Mouse (Mus musculus) hindbrain, embryonic 15.5 days (tissue): Measurements from ENCODE around the gene Castor2. TPM values are rescaled to one million over a fixed set of nuclear protein-coding genes. Genes with fewer than 3 reads are reported as not detected.

Source experiments
- ATAC-seq: fragments of 200-750 bp; cut with Nextera tagmentation; 2 replicates; pipeline ENCODE4 v1.8.0; 2017; ENCODE audit warnings: low read depth, moderate number of reproducible peaks, moderate TSS enrichment; ENCODE audit not compliant: low FRiP score
- H3K27ac ChIP-seq: fragments of 300-500 bp; sonication (generic); replicated peaks from 2 replicates; pipeline ENCODE4 v1.5.1; 2015; ENCODE audit warnings: mild to moderate bottlenecking, inconsistent platforms
- H3K27me3 ChIP-seq: fragments of 300-500 bp; sonication (generic); 2 replicates; pipeline ENCODE4 v1.6.1; 2015; ENCODE audit warnings: control low read depth, inconsistent platforms
- H3K36me3 ChIP-seq: fragments of 300-500 bp; sonication (generic); 2 replicates; pipeline ENCODE4 v1.6.1; 2015; ENCODE audit warnings: control low read depth, inconsistent platforms
- H3K4me1 ChIP-seq: fragments of 300-500 bp; sonication (generic); replicated peaks from 2 replicates; pipeline ENCODE4 v1.6.1; 2015; ENCODE audit warnings: control low read depth, inconsistent platforms
- H3K4me2 ChIP-seq: fragments of 300-500 bp; sonication (generic); 2 replicates; pipeline ENCODE4 v1.6.1; 2015; ENCODE audit warnings: moderate library complexity, mild to moderate bottlenecking, inconsistent platforms
- H3K4me3 ChIP-seq: fragments of 300-500 bp; sonication (generic); 2 replicates; pipeline ENCODE4 v1.5.1; 2015; ENCODE audit warnings: mild to moderate bottlenecking, inconsistent platforms
- H3K9ac ChIP-seq: fragments of 300-500 bp; sonication (generic); 2 replicates; pipeline ENCODE4 v1.6.1; 2015; ENCODE audit warnings: inconsistent platforms
- H3K9me3 ChIP-seq: fragments of 300-500 bp; sonication (generic); 2 replicates; pipeline ENCODE4 v1.6.1; 2016; ENCODE audit warnings: control low read depth, inconsistent platforms
- WGBS: fragments of 180-500 bp; shearing (Covaris S2); methylation state at CpG from one replicate; pipeline ENCODE4 v1.1.7; 2015; 5-methylcytosine and 5-hydroxymethylcytosine counted together
- polyA plus RNA-seq: library from polyadenylated mRNA; unstranded; fragments of >200 nt; fragmentation: Nextera tagmentation; extraction: Ambion mirVana; gene quantifications from 2 replicates; pipeline ENCODE4 v1.2.1, GENCODE M21; 2015

Gene Castor2
- polyA plus RNA-seq, 1 experiment from 2014 or later: 27.5 TPM

DNA sequence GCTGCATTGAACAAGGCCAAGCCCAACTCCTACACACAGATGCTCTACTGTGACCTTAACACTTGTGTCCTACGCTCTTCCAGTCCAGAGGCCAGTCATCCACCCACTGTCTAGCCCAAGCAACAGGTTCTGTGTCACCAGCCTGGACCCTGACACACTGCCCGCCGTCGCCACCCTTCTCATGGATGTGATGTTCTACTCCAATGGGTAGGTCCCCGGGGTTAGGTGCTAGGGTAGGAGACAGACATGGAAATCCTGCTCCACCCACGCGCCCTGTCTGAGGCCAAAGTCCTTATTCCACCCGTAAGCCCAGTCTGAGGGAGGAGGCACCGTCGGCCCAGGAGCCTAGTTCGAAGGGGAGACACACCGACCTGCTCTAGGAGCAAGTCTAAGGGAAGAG, 36.5 kb downstream of the Castor2 start:
- no peak for ATAC-seq
- H3K4me3 ChIP-seq: no peak overlapping the region

DNA sequence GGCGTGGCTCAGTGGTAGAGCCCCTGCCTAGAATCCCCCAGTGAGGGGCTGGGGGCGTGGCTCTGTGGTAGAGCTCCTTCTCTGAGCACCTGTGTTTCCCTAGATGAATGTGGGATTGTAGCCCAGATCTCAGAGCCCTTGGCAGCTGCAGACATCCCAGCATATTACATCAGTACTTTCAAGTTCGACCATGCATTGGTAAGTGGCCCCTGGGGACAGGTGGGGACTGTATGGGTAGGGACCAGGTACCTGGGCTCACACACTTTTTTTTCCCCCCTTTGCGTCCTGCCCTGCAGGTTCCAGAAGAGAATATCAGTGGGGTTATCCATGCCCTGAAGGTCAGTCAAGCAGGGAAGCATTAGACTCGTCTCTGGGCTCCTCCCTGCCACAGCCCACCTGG, 38.4 kb downstream of the Castor2 start:
- Histone ChIP-seq H3K9ac (no peak overlapping the region), H3K27me3 (no peaks in the 10 kb centered on the region), H3K4me1 (no peaks in the 10 kb centered on the region), H3K4me3 (no peak overlapping the region), H3K36me3 (peaks cover 68% of the 10 kb centered on the region), H3K27ac (no peak overlapping the region), H3K9me3 (no peaks in the 10 kb centered on the region), H3K4me2 (no peak overlapping the region)
- ATAC-seq: no peak
- WGBS: 93% methylated on average over 5 of the region's 5 CpGs

More for the DNA sequence above, 36.5 kb downstream of the Castor2 start:
- Histone ChIP-seq H3K36me3 (peaks cover 55% of the 10 kb centered on the region), H3K4me1 (peaks cover 9% of the 10 kb centered on the region), H3K9ac (no peak overlapping the region), H3K9me3 (no peaks in the 10 kb centered on the region), H3K27me3 (no peaks in the 10 kb centered on the region), H3K27ac (no peak overlapping the region), H3K4me2 (no peak overlapping the region)
- WGBS: 97% methylated on average over 12 of the region's 12 CpGs

- H3K4me2 ChIP-seq: no peak overlapping the region
- no peak overlapping the region for H3K9ac ChIP-seq
- H3K27me3 ChIP-seq: no peaks in the 10 kb centered on the region
- no peaks in the 10 kb centered on the region for H3K4me1 ChIP-seq
- no peak for ATAC-seq
- H3K9me3 ChIP-seq: no peaks in the 10 kb centered on the region
- H3K4me3 ChIP-seq: no peak overlapping the region
- H3K27ac ChIP-seq: no peak overlapping the region
- WGBS: 87% methylated on average over 6 of the region's 6 CpGs
- H3K36me3 ChIP-seq: peaks cover 62% of the 10 kb centered on the region
These were observed 39.9 kb downstream of the Castor2 start for GRCm38 (mm10) chr5:134139429-134139828.

- ATAC-seq: no peak
- Histone ChIP-seq H3K9me3 (no peaks in the 10 kb centered on the region), H3K4me3 (no peak overlapping the region), H3K27ac (no peak overlapping the region), H3K36me3 (peaks cover 52% of the 10 kb centered on the region), H3K27me3 (no peaks in the 10 kb centered on the region), H3K9ac (no peak overlapping the region), H3K4me2 (no peak overlapping the region), H3K4me1 (no peaks in the 10 kb centered on the region)
- WGBS: 79% methylated on average over 7 of the region's 7 CpGs
These were observed 41.7 kb downstream of the Castor2 start for GRCm38 (mm10) chr5:134141236-134141635.

DNA sequence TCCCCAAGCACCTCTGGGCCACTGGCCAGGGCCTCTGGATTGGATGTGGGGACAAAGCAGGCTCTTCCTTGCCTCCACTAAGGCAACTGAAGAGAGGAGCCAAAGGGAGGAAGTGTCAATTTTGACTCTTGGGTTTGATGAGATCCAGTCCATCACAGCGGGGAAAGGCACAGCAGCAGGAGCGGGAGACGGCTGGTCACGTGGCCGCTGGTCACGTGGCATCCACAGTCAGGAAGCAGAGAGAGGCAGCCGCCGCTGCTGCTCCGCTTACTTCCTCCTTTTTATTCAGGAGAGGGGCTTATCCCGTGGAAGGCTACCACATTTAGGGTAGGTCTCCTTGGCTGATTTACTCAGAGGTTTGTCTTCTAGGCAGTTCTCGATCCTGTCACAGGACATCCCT, 42.9 kb downstream of the Castor2 start:
- no peak overlapping the region for H3K4me3 ChIP-seq
- peaks cover 42% of the 10 kb centered on the region for H3K36me3 ChIP-seq
- H3K9ac ChIP-seq: no peak overlapping the region
- H3K27ac ChIP-seq: no peak overlapping the region
- no peaks in the 10 kb centered on the region for H3K4me1 ChIP-seq
- H3K4me2 ChIP-seq: no peak overlapping the region
- no peaks in the 10 kb centered on the region for H3K9me3 ChIP-seq
- no peaks in the 10 kb centered on the region for H3K27me3 ChIP-seq
- WGBS: 86% methylated on average over 11 of the region's 11 CpGs
- ATAC-seq: no peak

GRCm38 (mm10) chr5:134144986-134145385, 45.5 kb downstream of the Castor2 start:
- ATAC-seq: no peak
- WGBS: 94% methylated on average over 8 of the region's 8 CpGs
- Histone ChIP-seq H3K27ac (no peak overlapping the region), H3K9me3 (no peaks in the 10 kb centered on the region), H3K4me1 (no peaks in the 10 kb centered on the region), H3K4me2 (no peak overlapping the region), H3K9ac (no peak overlapping the region), H3K4me3 (no peak overlapping the region), H3K27me3 (no peaks in the 10 kb centered on the region), H3K36me3 (peaks cover 41% of the 10 kb centered on the region)

GRCm38 (mm10) chr5:134147194-134147753, 47.8 kb downstream of the Castor2 start:
- Histone ChIP-seq H3K4me2 (no peak overlapping the region), H3K9ac (no peak overlapping the region), H3K9me3 (no peaks in the 10 kb centered on the region), H3K27ac (no peak overlapping the region), H3K27me3 (no peaks in the 10 kb centered on the region), H3K36me3 (peaks cover 34% of the 10 kb centered on the region), H3K4me1 (no peaks in the 10 kb centered on the region), H3K4me3 (no peak overlapping the region)
- 86% methylated on average over 10 of the region's 10 CpGs for WGBS
- no peak for ATAC-seq

DNA sequence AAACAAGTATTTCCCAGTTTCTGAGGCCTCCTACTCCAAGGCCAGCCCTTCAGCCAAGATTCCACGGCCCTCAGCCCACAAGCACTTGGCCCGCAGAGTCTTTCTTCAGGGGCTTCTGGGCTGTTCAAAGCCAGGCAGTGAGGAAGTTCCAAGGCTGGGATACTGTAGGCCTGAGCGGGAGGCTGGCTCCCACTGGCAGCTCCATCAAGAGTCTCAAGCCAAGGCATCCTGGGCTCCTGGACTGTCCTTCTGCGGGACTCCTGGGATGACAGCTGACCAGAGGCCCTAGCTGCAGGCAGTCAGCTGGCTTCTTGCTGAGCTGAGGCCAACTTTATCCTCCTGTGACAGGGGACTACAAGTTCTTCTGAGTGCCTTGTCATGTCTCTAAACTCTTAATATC, 48.6 kb downstream of the Castor2 start:
- no peak overlapping the region for H3K27ac ChIP-seq
- no peak overlapping the region for H3K4me3 ChIP-seq
- no peak for ATAC-seq
- H3K4me2 ChIP-seq: no peak overlapping the region
- H3K4me1 ChIP-seq: no peaks in the 10 kb centered on the region
- no peak overlapping the region for H3K9ac ChIP-seq
- H3K27me3 ChIP-seq: no peaks in the 10 kb centered on the region
- H3K36me3 ChIP-seq: peaks cover 27% of the 10 kb centered on the region
- no peaks in the 10 kb centered on the region for H3K9me3 ChIP-seq
- 94% methylated on average over 4 of the region's 4 CpGs for WGBS

DNA sequence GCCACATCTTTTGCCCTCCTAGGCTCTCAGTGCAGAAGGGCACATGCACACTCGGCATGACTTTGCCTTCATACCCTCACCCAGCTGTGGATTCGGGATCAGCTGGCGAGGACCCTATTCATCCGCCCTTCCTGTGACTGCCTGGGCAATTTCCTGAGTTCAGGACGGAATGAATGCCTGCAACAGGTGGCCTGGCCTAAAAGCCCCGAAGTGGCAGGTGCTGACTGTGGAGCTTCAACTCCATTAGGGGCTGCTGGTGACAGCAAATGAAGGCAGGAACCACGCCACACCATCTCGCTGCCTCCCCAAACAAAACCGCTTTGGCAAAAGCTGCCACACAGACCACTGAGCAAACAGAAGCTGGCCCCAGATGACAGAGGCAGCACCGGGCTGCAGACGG, 52.4 kb downstream of the Castor2 start:
- no peaks in the 10 kb centered on the region for H3K4me1 ChIP-seq
- H3K4me2 ChIP-seq: no peak overlapping the region
- peaks cover 35% of the 10 kb centered on the region for H3K36me3 ChIP-seq
- ATAC-seq: no peak
- 89% methylated on average over 11 of the region's 11 CpGs for WGBS
- H3K27me3 ChIP-seq: no peaks in the 10 kb centered on the region
- H3K4me3 ChIP-seq: no peak overlapping the region
- no peak overlapping the region for H3K9ac ChIP-seq
- no peaks in the 10 kb centered on the region for H3K9me3 ChIP-seq
- H3K27ac ChIP-seq: no peak overlapping the region

GRCm38 (mm10) chr5:134155916-134156466, 56.5 kb downstream of the Castor2 start:
- H3K4me3 ChIP-seq: no peak overlapping the region
- peaks cover 35% of the 10 kb centered on the region for H3K36me3 ChIP-seq
- ATAC-seq: no peak
- 91% methylated on average over 7 of the region's 7 CpGs for WGBS
- H3K4me2 ChIP-seq: no peak overlapping the region
- no peaks in the 10 kb centered on the region for H3K9me3 ChIP-seq
- H3K4me1 ChIP-seq: no peaks in the 10 kb centered on the region
- no peak overlapping the region for H3K9ac ChIP-seq
- H3K27me3 ChIP-seq: no peaks in the 10 kb centered on the region
- no peak overlapping the region for H3K27ac ChIP-seq

DNA sequence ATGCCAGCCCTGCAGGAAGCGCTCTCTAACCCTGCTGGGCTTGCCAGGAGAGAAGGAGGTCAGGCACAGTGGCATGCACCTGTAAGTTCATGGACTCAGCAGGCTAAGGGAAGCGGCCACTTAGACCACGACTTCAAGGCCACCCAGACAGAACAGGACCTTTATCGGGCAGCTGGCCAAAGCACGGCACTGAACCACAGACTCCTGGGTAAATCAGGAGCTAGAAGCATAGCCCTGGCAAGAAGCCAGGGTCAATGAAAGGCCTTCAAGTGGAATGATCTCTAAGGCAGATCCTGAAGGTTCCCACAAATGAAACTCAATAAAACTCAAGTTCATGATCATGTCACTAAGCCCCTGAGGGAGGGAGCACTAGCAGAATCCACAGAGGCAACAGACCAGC, 65.2 kb downstream of the Castor2 start:
- Histone ChIP-seq H3K27me3 (no peaks in the 10 kb centered on the region), H3K36me3 (peaks cover 21% of the 10 kb centered on the region), H3K4me2 (no peak overlapping the region), H3K27ac (no peak overlapping the region), H3K9ac (no peak overlapping the region), H3K4me3 (no peak overlapping the region), H3K4me1 (no peaks in the 10 kb centered on the region), H3K9me3 (no peaks in the 10 kb centered on the region)
- WGBS: 50% methylated on average over 5 of the region's 5 CpGs
- no peak for ATAC-seq

DNA sequence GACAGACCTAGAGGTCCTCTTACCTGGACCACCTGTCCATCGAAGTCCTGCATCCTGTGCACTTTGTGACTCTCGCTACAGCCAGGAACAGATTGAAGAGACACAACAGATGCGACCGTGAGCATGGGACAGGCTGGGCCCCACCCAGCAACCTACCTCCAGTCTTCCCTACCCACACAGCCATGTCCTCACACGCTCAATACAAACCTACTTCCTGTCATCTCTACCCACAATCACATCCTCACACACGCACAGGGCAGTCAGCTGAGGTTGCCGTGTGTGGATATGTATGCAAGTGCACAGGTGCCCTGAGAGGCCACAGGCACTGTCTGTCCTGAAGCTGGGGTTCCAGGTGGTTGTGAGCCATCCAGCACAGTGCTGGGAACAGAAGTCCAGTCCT, 67.1 kb downstream of the Castor2 start:
- ATAC-seq: no peak
- 92% methylated on average over 7 of the region's 7 CpGs for WGBS
- peaks cover 22% of the 10 kb centered on the region for H3K36me3 ChIP-seq

DNA sequence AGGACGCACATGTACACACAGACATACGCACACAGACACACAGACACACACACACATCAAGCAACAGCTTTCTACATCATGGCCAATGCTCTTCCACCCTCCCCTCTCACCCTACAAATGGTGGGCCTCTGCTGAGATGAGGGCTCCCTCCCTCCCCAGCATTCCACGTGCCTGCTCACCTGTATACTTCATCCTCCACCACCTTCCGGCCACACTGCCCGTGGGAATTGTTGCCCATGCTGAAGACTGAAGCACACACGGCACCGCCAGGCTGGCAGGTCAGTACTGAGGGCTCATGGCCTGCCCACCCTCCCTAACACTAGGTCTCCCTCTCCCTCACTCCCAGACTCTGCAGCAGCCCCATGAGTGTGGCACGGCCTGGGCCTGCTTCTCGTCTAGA, 68.5 kb downstream of the Castor2 start:
- H3K4me2 ChIP-seq: no peak overlapping the region
- no peak overlapping the region for H3K4me3 ChIP-seq
- peaks cover 22% of the 10 kb centered on the region; the same call in 1 of the 2 replicates for H3K36me3 ChIP-seq
- H3K9me3 ChIP-seq: no peaks in the 10 kb centered on the region
- no peak overlapping the region for H3K27ac ChIP-seq
- WGBS: 91% methylated on average over 9 of the region's 9 CpGs
- ATAC-seq: no peak
- no peaks in the 10 kb centered on the region for H3K4me1 ChIP-seq
- no peak overlapping the region for H3K9ac ChIP-seq
- H3K27me3 ChIP-seq: no peaks in the 10 kb centered on the region

More for the DNA sequence above, 67.1 kb downstream of the Castor2 start:
- Histone ChIP-seq H3K9ac (no peak overlapping the region), H3K4me2 (no peak overlapping the region), H3K9me3 (no peaks in the 10 kb centered on the region), H3K27ac (no peak overlapping the region), H3K4me3 (no peak overlapping the region), H3K4me1 (no peaks in the 10 kb centered on the region), H3K27me3 (no peaks in the 10 kb centered on the region)
